Mouse (Mus musculus) adrenal gland, adult 18-20 months (tissue): Measurements from ENCODE around the gene Rasa2. TPM values are rescaled to one million over a fixed set of nuclear protein-coding genes. Genes with fewer than 3 reads are reported as not detected.
"Not testable (repeated sequence)": the region's sequence is repeated elsewhere in the genome, so short reads cannot be mapped to it uniquely, and the experiment has no call there.

Experiments
- DNase-seq, 2 experiments: peaks; one replicate each; pipeline ENCODE4 v3.0.0; 2021 to 2022; ENCODE audit warnings: low spot score in 2 of 2
- total RNA-seq, 2 experiments: library from RNA; stranded (reverse); gene quantifications; 1 replicate in 1 of 2; 2 replicates in 1 of 2; pipeline ENCODE4 v1.2.3; 2021

The Rasa2 gene
- total RNA-seq, 2 experiments from 2014 or later = 12.1 to 15.4 TPM

GRCm38 (mm10) chr9:96533476-96533875 lies 97.9 kb downstream of the Rasa2 start:
- DNase-seq = no peak

- DNase-seq = no peak
These were observed 98.9 kb downstream of the Rasa2 start for GRCm38 (mm10) chr9:96532531-96532930.

GRCm38 (mm10) chr9:96530674-96531081 lies 100.7 kb downstream of the Rasa2 start:
- peak in 1 of 2 experiments; percentile 29 for DNase-seq

GRCm38 (mm10) chr9:96529961-96530673 lies 101.3 kb downstream of the Rasa2 start:
- DNase-seq = no peak

GRCm38 (mm10) chr9:96526011-96526410 lies 105.4 kb downstream of the Rasa2 start:
- no peak for DNase-seq

- DNase-seq = no peak
These were observed 106.4 kb downstream of the Rasa2 start, which contains the start of gene Gm28729 for GRCm38 (mm10) chr9:96524972-96525506. TSS of gene Gm28729 (minus strand) at chr9:96525264.

GRCm38 (mm10) chr9:96523148-96523547 lies 108.3 kb downstream of the Rasa2 start:
- DNase-seq = no peak

GRCm38 (mm10) chr9:96521574-96521973 lies 109.8 kb downstream of the Rasa2 start:
- DNase-seq = not testable (repeated sequence)

- DNase-seq = no peak
These were observed 114.0 kb downstream of the Rasa2 start for GRCm38 (mm10) chr9:96517429-96517828.

GRCm38 (mm10) chr9:96516806-96517205 lies 114.6 kb downstream of the Rasa2 start:
- peak in 1 of 2 experiments; percentile 24 for DNase-seq

- DNase-seq = no peak
These were observed 115.7 kb downstream of the Rasa2 start for GRCm38 (mm10) chr9:96515737-96516136.

- DNase-seq = no peak
These were observed 117.1 kb downstream of the Rasa2 start for GRCm38 (mm10) chr9:96514278-96514677.

GRCm38 (mm10) chr9:96506011-96506498 lies 125.4 kb downstream of the Rasa2 start:
- DNase-seq = peak; percentile 29 to 40

- DNase-seq = no peak
These were observed 126.3 kb downstream of the Rasa2 start for GRCm38 (mm10) chr9:96505156-96505555.

GRCm38 (mm10) chr9:96504116-96504895 lies 127.1 kb downstream of the Rasa2 start:
- DNase-seq = no peak

GRCm38 (mm10) chr9:96502856-96503610 lies 128.4 kb downstream of the Rasa2 start:
- DNase-seq = no peak

- DNase-seq = no peak
These were observed 130.2 kb downstream of the Rasa2 start for GRCm38 (mm10) chr9:96501217-96501616.

GRCm38 (mm10) chr9:96493212-96493611 lies 138.2 kb downstream of the Rasa2 start:
- DNase-seq = no peak

- DNase-seq = peak; percentile 58 to 68
These were observed 139.6 kb downstream of the Rasa2 start for GRCm38 (mm10) chr9:96491810-96492209.
